Mouse (Mus musculus) MEL (cell line): Measurements from ENCODE around the gene Tenm3. TPM values are rescaled to one million over a fixed set of nuclear protein-coding genes. Genes with fewer than 3 reads are reported as not detected.

ENCODE experiments used
- DNase-seq: peaks from one replicate; pipeline ENCODE4 v3.0.0; 2011; ENCODE audit warnings: low read depth, low spot score
- H3K27ac ChIP-seq: 2 replicates; pipeline ENCODE4 v1.5.1; 2012; ENCODE audit warnings: low read depth, mild to moderate bottlenecking, control low read depth, low read length, moderate library complexity; ENCODE audit not compliant: control insufficient read depth
- H3K27me3 ChIP-seq, 2 experiments: fragments of 150-350 bp in 1 of 2; sonication (generic) in 1 of 2; 2 replicates each; pipeline ENCODE4 v1.6.1; 2012; ENCODE audit warnings: low read length in 2 of 2, mild to moderate bottlenecking in 2 of 2, improper control_type of control experiment in 1 of 2, moderate library complexity in 1 of 2; ENCODE audit not compliant: insufficient read depth in 2 of 2, control insufficient read depth in 1 of 2
- H3K36me3 ChIP-seq, 2 experiments: 2 replicates each; pipeline ENCODE4 v1.6.1; 2012 to 2014; ENCODE audit warnings: low read length in 2 of 2, improper control_type of control experiment in 1 of 2, inconsistent platforms in 1 of 2, mild to moderate bottlenecking in 1 of 2; ENCODE audit not compliant: insufficient read depth in 2 of 2, control insufficient read depth in 1 of 2
- H3K4me1 ChIP-seq, 2 experiments: fragments of 150-350 bp in 1 of 2; sonication (generic) in 1 of 2; 2 replicates each; pipeline ENCODE4 v1.6.1; 2012; ENCODE audit warnings: low read length in 2 of 2, improper control_type of control experiment in 1 of 2, mild to moderate bottlenecking in 1 of 2; ENCODE audit not compliant: insufficient read depth in 2 of 2, control insufficient read depth in 1 of 2
- H3K4me3 ChIP-seq, 2 experiments: fragments of 150-350 bp in 1 of 2; sonication (generic) in 1 of 2; 2 replicates each; pipeline ENCODE4 v1.5.1; 2012; ENCODE audit warnings: low read depth in 2 of 2, low read length in 2 of 2, mild to moderate bottlenecking in 2 of 2, moderate library complexity in 2 of 2, control low read depth in 1 of 2, improper control_type of control experiment in 1 of 2; ENCODE audit not compliant: control insufficient read depth in 1 of 2, insufficient read depth in 1 of 2
- H3K79me2 ChIP-seq: 2 replicates; pipeline ENCODE4 v1.6.1; 2012; ENCODE audit warnings: mild to moderate bottlenecking, low read length, moderate library complexity; ENCODE audit not compliant: control insufficient read depth, poor library complexity, insufficient read depth
- H3K9ac ChIP-seq: 2 replicates; pipeline ENCODE4 v1.6.1; 2012; ENCODE audit warnings: low read depth, mild to moderate bottlenecking, control low read depth, low read length, moderate library complexity; ENCODE audit not compliant: control insufficient read depth, poor library complexity, severe bottlenecking
- H3K9me3 ChIP-seq: fragments of 150-350 bp; sonication (generic); replicated peaks from 2 replicates; pipeline ENCODE4 v1.6.1; 2012; ENCODE audit warnings: mild to moderate bottlenecking, low read length, improper control_type of control experiment, moderate library complexity; ENCODE audit not compliant: insufficient read depth
- BHLHE40 ChIP-seq: IDR thresholded peaks from 2 replicates; pipeline ENCODE4 v1.6.1; 2012; ENCODE audit warnings: low read depth, mild to moderate bottlenecking, inconsistent platforms, low read length, improper control_type of control experiment, borderline replicate concordance
- CTCF ChIP-seq, 3 experiments: IDR thresholded peaks in 2 of 3; conservative IDR thresholded peaks in 1 of 3; 2 replicates each; pipeline ENCODE4 v1.5.1; 2011 to 2012; ENCODE audit warnings: low read length in 3 of 3, low read depth in 2 of 3, mild to moderate bottlenecking in 2 of 3, improper control_type of control experiment in 1 of 3, inconsistent platforms in 1 of 3, mixed read lengths in 1 of 3, moderate library complexity in 1 of 3; ENCODE audit not compliant: control insufficient read depth in 1 of 3, insufficient read depth in 1 of 3, poor library complexity in 1 of 3, severe bottlenecking in 1 of 3
- GATA1 ChIP-seq: IDR thresholded peaks from 2 replicates; pipeline ENCODE4 v1.6.1; 2011; ENCODE audit warnings: low read depth, low read length, improper control_type of control experiment
- HCFC1 ChIP-seq: IDR thresholded peaks from 2 replicates; pipeline ENCODE4 v1.6.1; 2012; ENCODE audit warnings: low read depth, mild to moderate bottlenecking, inconsistent platforms, low read length, improper control_type of control experiment, moderate library complexity
- JUND ChIP-seq: IDR thresholded peaks from 2 replicates; pipeline ENCODE4 v1.6.1; 2011; ENCODE audit warnings: low read depth, mild to moderate bottlenecking, improper control_type of control experiment, low read length
- KAT2A ChIP-seq: conservative IDR thresholded peaks from 2 replicates; pipeline ENCODE4 v1.6.1; 2012; ENCODE audit warnings: low read depth, low read length, improper control_type of control experiment, inconsistent platforms
- MAFK ChIP-seq: IDR thresholded peaks from 2 replicates; pipeline ENCODE4 v1.6.1; 2011; ENCODE audit warnings: low read depth, mild to moderate bottlenecking, low read length, improper control_type of control experiment, borderline replicate concordance
- MAX ChIP-seq: IDR thresholded peaks from 2 replicates; pipeline ENCODE4 v1.6.1; 2011; ENCODE audit warnings: low read length, improper control_type of control experiment
- MAZ ChIP-seq: IDR thresholded peaks from 2 replicates; pipeline ENCODE4 v1.6.1; 2012; ENCODE audit warnings: low read depth, mild to moderate bottlenecking, inconsistent platforms, low read length, improper control_type of control experiment
- MXI1 ChIP-seq: IDR thresholded peaks from 2 replicates; pipeline ENCODE4 v1.6.1; 2011; ENCODE audit warnings: mild to moderate bottlenecking, low read depth, low read length, improper control_type of control experiment
- MYB ChIP-seq: IDR thresholded peaks from 2 replicates; pipeline ENCODE4 v1.6.1; 2011; ENCODE audit warnings: mild to moderate bottlenecking, low read depth, low read length, improper control_type of control experiment
- NELFE ChIP-seq: IDR thresholded peaks from 2 replicates; pipeline ENCODE4 v1.6.1; 2011; ENCODE audit warnings: low read depth, low read length, improper control_type of control experiment
- NRF1 ChIP-seq: IDR thresholded peaks from 2 replicates; pipeline ENCODE4 v1.6.1; 2014; ENCODE audit warnings: low read depth, mild to moderate bottlenecking, inconsistent platforms, low read length, improper control_type of control experiment, moderate library complexity; ENCODE audit not compliant: poor library complexity, insufficient read depth, severe bottlenecking
- POLR2A ChIP-seq, 2 experiments: IDR thresholded peaks; 2 replicates each; pipeline ENCODE4 v1.6.1; 2011 to 2012; ENCODE audit warnings: low read length in 2 of 2, mild to moderate bottlenecking in 2 of 2, control low read depth in 1 of 2, improper control_type of control experiment in 1 of 2, low read depth in 1 of 2, moderate library complexity in 1 of 2; ENCODE audit not compliant: control insufficient read depth in 1 of 2, insufficient read depth in 1 of 2, poor library complexity in 1 of 2
- RAD21 ChIP-seq: IDR thresholded peaks from 2 replicates; pipeline ENCODE4 v1.6.1; 2011; ENCODE audit warnings: mild to moderate bottlenecking, low read depth, low read length, improper control_type of control experiment
- RCOR1 ChIP-seq: IDR thresholded peaks from 2 replicates; pipeline ENCODE4 v1.6.1; 2012; ENCODE audit warnings: low read depth, mild to moderate bottlenecking, inconsistent platforms, low read length, improper control_type of control experiment
- SMC3 ChIP-seq: IDR thresholded peaks from 2 replicates; pipeline ENCODE4 v1.6.1; 2011; ENCODE audit warnings: low read depth, low read length, improper control_type of control experiment
- TAL1 ChIP-seq: IDR thresholded peaks from 2 replicates; pipeline ENCODE4 v1.6.1; 2012; ENCODE audit warnings: mild to moderate bottlenecking, inconsistent platforms, low read length, moderate library complexity, mixed read lengths
- TCF12 ChIP-seq: IDR thresholded peaks from 2 replicates; pipeline ENCODE4 v1.6.1; 2014; ENCODE audit warnings: low read depth, mild to moderate bottlenecking, inconsistent platforms, low read length, improper control_type of control experiment, moderate library complexity
- UBTF ChIP-seq: IDR thresholded peaks from 2 replicates; pipeline ENCODE4 v1.6.1; 2012; ENCODE audit warnings: low read depth, mild to moderate bottlenecking, inconsistent platforms, low read length, improper control_type of control experiment, moderate library complexity, borderline replicate concordance; ENCODE audit not compliant: insufficient read depth
- USF2 ChIP-seq, 2 experiments: IDR thresholded peaks; 2 replicates each; pipeline ENCODE4 v1.6.1; 2011 to 2012; ENCODE audit warnings: improper control_type of control experiment in 2 of 2, low read length in 2 of 2, borderline replicate concordance in 1 of 2, inconsistent platforms in 1 of 2, low read depth in 1 of 2, mild to moderate bottlenecking in 1 of 2; ENCODE audit not compliant: insufficient read depth in 1 of 2
- ZKSCAN1 ChIP-seq: IDR thresholded peaks from 2 replicates; pipeline ENCODE4 v1.6.1; 2012; ENCODE audit warnings: low read depth, mild to moderate bottlenecking, inconsistent platforms, low read length, improper control_type of control experiment, moderate library complexity
- ZNF384 ChIP-seq: IDR thresholded peaks from 2 replicates; pipeline ENCODE4 v1.6.1; 2012; ENCODE audit warnings: low read depth, mild to moderate bottlenecking, inconsistent platforms, low read length, improper control_type of control experiment
- polyA plus RNA-seq, 2 experiments: library from polyadenylated mRNA; stranded (reverse) in 1 of 2; unstranded in 1 of 2; fragments of >175 nt in 1 of 2; fragments of >200 nt in 1 of 2; gene quantifications; 2 replicates each; pipeline versions ENCODE4 v1.2.1 to v1.2.4; 2012; ENCODE audit warnings: low replicate concordance in 2 of 2, low read depth in 1 of 2; ENCODE audit not compliant: insufficient read length in 2 of 2, insufficient read depth in 1 of 2, missing spikeins in 1 of 2
- total RNA-seq: library from RNA; depleted of rRNA; stranded (reverse); fragments of 300-350 nt; gene quantifications from 2 replicates; pipeline ENCODE4 v1.2.3, GENCODE M21; 2012

Tenm3 gene
- total and polyA plus RNA-seq, 3 experiments: not detected

DNA sequence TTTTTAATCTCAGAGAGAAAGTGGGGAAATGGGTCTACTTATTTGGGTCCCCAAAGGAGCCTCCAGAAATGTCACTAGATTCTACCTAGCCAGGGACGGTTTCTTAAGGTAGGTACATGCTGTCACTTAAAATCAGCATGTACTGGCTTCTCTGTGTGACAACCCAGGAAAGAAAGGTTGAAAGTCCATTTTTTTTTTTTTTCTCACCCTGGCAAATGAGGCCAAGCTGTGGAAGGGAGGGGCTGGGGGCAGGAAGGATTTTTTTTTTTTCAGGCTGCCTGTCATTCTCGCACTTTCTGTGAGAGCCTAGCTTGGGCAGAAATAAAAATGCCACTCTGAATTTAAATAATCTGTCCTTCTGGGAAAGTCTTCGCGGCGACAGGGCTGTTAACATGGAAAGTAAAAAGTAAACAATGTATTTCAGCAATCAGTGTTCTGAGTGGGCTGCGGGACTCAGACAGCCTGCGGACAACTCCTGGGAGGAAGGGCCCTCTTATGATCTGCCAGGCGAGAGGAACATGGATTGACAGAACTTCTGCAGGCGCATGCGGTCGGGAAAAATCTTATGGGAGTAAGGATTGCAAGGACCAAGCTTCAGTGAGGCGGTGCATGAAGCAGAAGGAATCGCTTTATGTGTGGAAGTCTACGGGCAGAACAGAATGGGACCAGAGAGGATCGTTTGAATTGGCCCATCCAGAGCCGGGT is 621.9 kb downstream of the Tenm3 start:
- Histone ChIP-seq H3K4me1 (no peaks in the 10 kb centered on the region), H3K4me3 (no peak overlapping the region), H3K9me3 (no peaks in the 10 kb centered on the region), H3K79me2 (no peaks in the 10 kb centered on the region), H3K27me3 (no peaks in the 10 kb centered on the region), H3K36me3 (no peaks in the 10 kb centered on the region), H3K9ac (no peak overlapping the region), H3K27ac (no peak overlapping the region)
- no peak for DNase-seq
- no peak for TF ChIP-seq TAL1
- no peak for TF ChIP-seq NELFE

DNA sequence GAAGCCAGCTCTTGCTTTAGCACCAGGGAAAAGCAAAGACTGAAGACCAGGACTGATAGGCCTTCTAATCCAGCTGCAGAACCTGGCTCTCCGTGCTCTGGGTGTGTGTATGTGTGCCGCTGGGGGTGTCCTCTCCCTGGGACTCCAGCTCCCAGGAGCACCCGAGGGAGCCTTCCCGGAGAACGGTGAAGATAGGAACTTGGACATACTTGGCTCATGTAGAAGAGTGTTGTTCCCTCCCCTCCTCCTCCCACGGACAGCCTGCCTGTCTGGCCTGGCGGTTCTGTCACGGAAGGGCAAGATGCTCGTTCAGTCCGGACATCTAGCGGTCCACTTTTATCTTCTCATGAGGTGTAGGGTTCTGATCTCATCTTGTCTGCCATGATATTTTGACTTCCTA is 622.4 kb downstream of the Tenm3 start:
- H3K4me1 ChIP-seq: no peaks in the 10 kb centered on the region
- DNase-seq: no peak

DNA sequence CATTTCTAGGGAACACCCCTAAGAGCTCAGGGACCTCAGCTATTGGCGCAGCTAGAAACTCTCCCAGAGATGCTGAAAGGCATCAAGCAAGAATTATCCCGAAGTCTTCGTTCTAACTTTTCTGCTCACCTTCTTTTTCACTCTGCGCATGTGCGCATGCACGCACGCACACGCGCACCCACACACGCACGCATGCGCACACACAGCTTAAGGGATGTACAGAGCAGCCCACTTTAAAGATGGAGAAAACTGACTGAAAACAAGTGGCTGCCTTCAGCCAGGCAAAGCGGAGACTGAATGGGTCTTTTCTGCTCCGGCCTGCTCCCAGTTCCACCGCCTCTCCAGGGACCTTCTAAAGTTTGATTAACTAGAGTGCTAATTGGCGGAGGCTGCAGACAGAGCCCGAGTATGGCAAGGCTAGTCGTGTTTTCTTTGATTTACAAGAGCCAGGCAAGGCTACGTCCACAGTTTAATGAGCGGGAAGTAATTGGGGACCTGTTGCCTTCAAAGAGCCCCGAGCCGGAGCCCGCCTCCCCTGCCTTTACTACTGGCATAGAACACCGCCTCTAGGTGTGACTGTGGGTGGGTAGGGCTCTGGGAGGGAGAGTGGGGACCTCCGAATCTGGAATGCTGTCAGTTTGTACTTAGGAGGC is 623.1 kb downstream of the Tenm3 start:
- H3K9ac ChIP-seq: no peak overlapping the region
- H3K27me3 ChIP-seq: no peaks in the 10 kb centered on the region
- no peaks in the 10 kb centered on the region for H3K9me3 ChIP-seq
- no peaks in the 10 kb centered on the region for H3K4me1 ChIP-seq
- H3K27ac ChIP-seq: no peak overlapping the region
- H3K4me3 ChIP-seq: no peak overlapping the region
- H3K79me2 ChIP-seq: no peaks in the 10 kb centered on the region
- no peak for TF ChIP-seq KAT2A
- no peak for TF ChIP-seq ZNF384
- no peak for TF ChIP-seq HCFC1
- no peak for TF ChIP-seq CTCF (IDR thresholded peaks at IDR 0.05 in 2 of 3, conservative IDR thresholded peaks at IDR 0.05 in 1 of 3; ENCODE audit: control insufficient read depth in 1 of 3, insufficient read depth in 1 of 3, low read depth in 2 of 3, low read length in 3 of 3, poor library complexity in 1 of 3, severe bottlenecking in 1 of 3)
- TF ChIP-seq MAX: no peak
- TF ChIP-seq UBTF: no peak
- TF ChIP-seq JUND: no peak
- no peak for TF ChIP-seq MAFK
- TF ChIP-seq RAD21: no peak
- TF ChIP-seq POLR2A (IDR thresholded peaks at IDR 0.05; ENCODE audit: control insufficient read depth in 1 of 2, insufficient read depth in 1 of 2, low read depth in 1 of 2, low read length in 2 of 2, poor library complexity in 1 of 2): no peak
- no peak for TF ChIP-seq NRF1
- TF ChIP-seq MXI1: no peak
- no peak for TF ChIP-seq TCF12
- H3K36me3 ChIP-seq: no peaks in the 10 kb centered on the region
- no peak for DNase-seq

More for the DNA sequence above, 622.4 kb downstream of the Tenm3 start:
- Histone ChIP-seq H3K36me3 (no peaks in the 10 kb centered on the region), H3K4me3 (no peak overlapping the region), H3K27ac (no peak overlapping the region), H3K79me2 (no peaks in the 10 kb centered on the region), H3K9me3 (no peaks in the 10 kb centered on the region), H3K27me3 (no peaks in the 10 kb centered on the region), H3K9ac (no peak overlapping the region)
- no peak for TF ChIP-seq MYB
- TF ChIP-seq SMC3: no peak
- no peak for TF ChIP-seq ZKSCAN1
- TF ChIP-seq BHLHE40: no peak
- no peak for TF ChIP-seq MAFK
- no peak for TF ChIP-seq HCFC1
- no peak for TF ChIP-seq RCOR1
- TF ChIP-seq USF2 (IDR thresholded peaks at IDR 0.05; ENCODE audit: borderline replicate concordance in 1 of 2, insufficient read depth in 1 of 2, low read depth in 1 of 2, low read length in 2 of 2): no peak
- no peak for TF ChIP-seq KAT2A
- TF ChIP-seq GATA1: no peak
- no peak for TF ChIP-seq MAZ
- no peak for TF ChIP-seq POLR2A (IDR thresholded peaks at IDR 0.05; ENCODE audit: control insufficient read depth in 1 of 2, insufficient read depth in 1 of 2, low read depth in 1 of 2, low read length in 2 of 2, poor library complexity in 1 of 2)
